In genomic region chr11:86956363-86956762, GRCm38 (mm10) we compare ENCODE assay signal across 13 mouse cellular contexts. TPM values are rescaled to one million over a fixed set of nuclear protein-coding genes. Genes with fewer than 3 reads are reported as not detected.
DNase-seq lines count a peak whose midpoint lies in the region; ATAC-seq and TF ChIP-seq lines count a peak whose summit lies in the region.
"Had no signal": no experiment of that assay in that cellular context is flagged by ENCODE, and none has a peak within 500 bp of the region (broad histone marks: within the 10 kb centered on the region; RNA-seq: fewer than 3 reads in every experiment).

No protein-coding gene starts in this region.

- H3K4me2 ChIP-seq in intestine, embryonic 16.5 days (ENCODE audit: low read depth, low read length), result no peak overlapping the region
- H3K4me2 ChIP-seq: lung, embryonic 15.5 days had no signal

- no peaks in the 10 kb centered on the region for H3K27me3 ChIP-seq in intestine, embryonic 16.5 days (replicated peaks; ENCODE audit: control insufficient read depth, insufficient read depth, low read length)
- H3K27me3 ChIP-seq: lung, embryonic 15.5 days; Patski had no signal

- peak overlapping the region; percentile 94 for H3K27ac ChIP-seq in gastrocnemius, adult 2 months
- H3K27ac ChIP-seq in layer of hippocampus, adult 2 months, result 0 out of 2 replicates have a peak overlapping the region, but pooled peaks have one; percentile 20
- H3K27ac ChIP-seq in intestine, embryonic 16.5 days (ENCODE audit: low read length), result peak overlapping the region; percentile 15; the same call in 1 of the 2 replicates
- H3K27ac ChIP-seq: lung, embryonic 15.5 days had no signal

- intact Hi-C loops in gastrocnemius, adult 2 months (cut with DNase I), result no loop called here
- intact Hi-C loops in gastrocnemius, postnatal 36 days (cut with DNase I), result loop anchor here (2.0 kb wide), 1 partner anchor 36 kb away; no protein-coding TSS in a partner anchor

- no peak overlapping the region for H3K9ac ChIP-seq in intestine, embryonic 16.5 days (ENCODE audit: low read depth, low read length)
- H3K9ac ChIP-seq: lung, embryonic 15.5 days had no signal

- WGBS in intestine, embryonic 16.5 days, result 33% methylated on average over 2 of the region's 2 CpGs

- peaks cover 70% of the 10 kb centered on the region for H3K4me1 ChIP-seq in intestine, embryonic 16.5 days (ENCODE audit: control insufficient read depth, insufficient read depth, low read length)

- no peak for ATAC-seq in intestine, embryonic 16.5 days
- ATAC-seq: forebrain, embryonic 14.5 days; Patski had no signal

- H3K9me3 ChIP-seq in intestine, embryonic 16.5 days (ENCODE audit: control insufficient read depth, low read length), result no peaks in the 10 kb centered on the region
- H3K9me3 ChIP-seq: lung, embryonic 15.5 days had no signal

- H3K4me3 ChIP-seq in gastrocnemius, adult 2 months, result no peak overlapping the region
- H3K4me3 ChIP-seq in layer of hippocampus, adult 2 months, result no peak overlapping the region
- H3K4me3 ChIP-seq in intestine, embryonic 16.5 days (ENCODE audit: low read length), result no peak overlapping the region
- H3K4me3 ChIP-seq: lung, embryonic 15.5 days had no signal

- no peak for DNase-seq in gastrocnemius, adult 2 months
- DNase-seq in gastrocnemius, postnatal 36 days, result no peak
- no peak for DNase-seq in layer of hippocampus, adult 2 months (ENCODE audit: low spot score in 2 of 2)
- DNase-seq in layer of hippocampus, postnatal 25 days (ENCODE audit: extremely low spot score in 1 of 2, low spot score in 1 of 2), result no peak
- peak; percentile 71 for DNase-seq in MN1 (ENCODE audit: low spot score)
- no peak for DNase-seq in retina, postnatal 1 day
- DNase-seq in yolk sac, embryonic 10.5 days (ENCODE audit: low spot score), result no peak
- DNase-seq: adrenal gland, adult 8-10 months; kidney, postnatal 10 days had no signal

- TF ChIP-seq CTCF in gastrocnemius, adult 2 months (IDR thresholded peaks at IDR 0.05), result no peak
- no peak for TF ChIP-seq CTCF in layer of hippocampus, adult 2 months (conservative IDR thresholded peaks at IDR 0.05)

- H3K36me3 ChIP-seq in intestine, embryonic 16.5 days (ENCODE audit: control insufficient read depth, insufficient read depth, low read length), result no peaks in the 10 kb centered on the region
- H3K36me3 ChIP-seq: lung, embryonic 15.5 days had no signal

RNA-seq across cellular contexts. Expression of gene Ypel2, which starts 37.1 kb away (rescaled TPM):
- 10 to 100 TPM in 1 of 2 experiments, 1 to 10 TPM in 1; 4.5 to 11.6 TPM for total RNA-seq in gastrocnemius, adult 2 months (2021)
- total RNA-seq in gastrocnemius, postnatal 36 days (2021), result 1 to 10 TPM; 4.1 to 4.8 TPM
- total RNA-seq in layer of hippocampus, adult 2 months (2021), result 10 to 100 TPM; 23.3 to 23.6 TPM
- 10 to 100 TPM; 23.5 to 28.0 TPM for total RNA-seq in layer of hippocampus, postnatal 25 days (2021)
- polyA plus RNA-seq in intestine, embryonic 16.5 days (2015; fragmentation: Nextera tagmentation; extraction: Ambion mirVana), result 7.5 and 8.6 TPM in 2 replicates

Comparison
In these comparisons a context has a peak if more than half of its experiments do, and no peak if none do; other contexts are left out.
1. H3K27ac ChIP-seq: peak in every context shown above with its lines; median percentile 94 in gastrocnemius, adult 2 months; 20 in layer of hippocampus, adult 2 months; 15 in intestine, embryonic 16.5 days.